Mouse (Mus musculus): ENCODE data around the gene Fxyd6.

Fxyd6 gene

GRCm38 (mm10) chr9:45374988-45375502 lies 5.1 kb downstream of the Fxyd6 start:
- no peak for DNase-seq (ENCODE audit: extremely low read depth, insufficient read length, low spot score)

DNA sequence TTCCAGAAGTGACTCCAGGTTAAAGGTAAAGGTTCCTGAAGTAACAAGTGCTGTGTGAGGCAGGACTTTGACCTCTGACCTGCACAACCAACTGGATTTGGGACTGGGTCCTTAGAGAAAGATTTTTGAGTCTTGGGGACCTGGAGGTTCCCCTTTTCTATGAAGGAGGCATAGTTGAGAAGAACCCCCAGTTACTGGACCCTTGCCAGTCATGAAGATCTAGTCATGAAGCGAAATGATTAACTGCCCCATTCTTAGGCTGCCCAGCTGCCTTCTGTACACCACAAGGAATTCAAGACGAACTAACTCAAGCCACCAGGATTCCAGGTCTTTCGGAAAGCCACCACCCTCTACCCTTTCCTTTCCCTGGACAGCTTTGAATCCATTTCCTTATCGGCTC lies 6.4 kb downstream of the Fxyd6 start:
- DNase-seq (ENCODE audit: extremely low read depth, insufficient read length, low spot score), result no peak

DNA sequence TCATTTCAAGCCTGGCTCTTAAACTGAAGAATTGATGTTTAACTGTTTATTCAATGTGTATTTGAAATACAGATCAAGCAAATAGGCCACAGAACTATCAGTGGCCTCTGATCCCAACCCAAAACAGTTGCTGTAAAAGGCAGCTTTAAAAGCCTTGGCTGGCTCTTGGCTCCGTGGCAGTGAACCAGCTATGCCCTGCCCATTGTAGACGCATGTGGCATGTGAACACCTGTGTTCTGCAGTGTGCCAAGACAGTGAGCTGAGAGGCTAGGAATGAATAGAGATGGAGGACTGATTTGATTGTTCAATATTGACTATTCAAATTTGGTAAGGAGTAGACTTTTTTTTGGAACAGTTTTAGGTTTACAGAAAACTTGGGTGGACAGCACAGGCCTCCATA lies 6.9 kb downstream of the Fxyd6 start:
- DNase-seq (ENCODE audit: extremely low read depth, insufficient read length, low spot score), result no peak

DNA sequence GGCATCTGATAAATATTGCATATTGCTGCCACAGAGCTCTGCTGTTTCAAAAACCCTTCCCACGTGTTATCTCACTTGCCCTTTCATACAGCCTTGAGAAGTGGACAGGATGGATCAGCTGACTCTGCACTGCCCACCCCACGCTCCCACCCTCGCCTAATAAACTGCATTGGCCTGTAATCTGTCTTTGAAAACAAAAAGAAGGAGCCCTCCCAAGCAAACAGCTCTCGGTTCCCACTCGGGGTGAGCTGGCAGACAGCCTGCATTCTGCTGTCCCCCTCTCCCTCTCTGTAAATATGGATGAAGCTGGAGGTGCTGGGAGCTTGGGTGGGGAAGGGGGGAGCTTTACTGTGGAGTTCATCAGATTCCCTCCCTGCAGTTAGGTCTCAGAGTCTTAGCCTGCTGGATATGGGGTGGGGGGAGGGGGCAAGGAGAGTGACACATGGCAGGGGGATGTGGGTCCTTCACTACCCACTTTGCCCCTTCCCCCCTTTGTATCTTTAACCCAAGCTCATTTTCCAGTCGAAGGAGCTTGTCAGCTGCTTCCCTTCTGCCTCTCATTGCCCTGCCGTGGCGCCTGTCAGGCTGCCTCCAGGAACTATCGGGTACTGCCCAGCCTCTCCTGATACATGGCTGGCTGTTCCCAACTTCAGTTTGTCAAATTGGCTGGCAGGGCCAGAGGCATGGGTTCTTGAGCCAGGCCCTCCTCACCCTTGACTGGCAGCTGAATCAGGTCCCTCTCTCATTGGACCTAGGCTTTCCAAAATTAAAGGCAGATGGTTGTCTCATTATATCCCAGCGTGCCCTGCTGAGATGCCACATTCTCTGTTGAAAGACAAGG lies 10.6 kb downstream of the Fxyd6 start:
- DNase-seq (ENCODE audit: extremely low read depth, insufficient read length, low spot score), result no peak

- DNase-seq (ENCODE audit: extremely low read depth, insufficient read length, low spot score), result no peak
Observed at GRCm38 (mm10) chr9:45382336-45382735, 12.4 kb downstream of the Fxyd6 start.

- DNase-seq (ENCODE audit: extremely low read depth, insufficient read length, low spot score), result no peak
Observed at GRCm38 (mm10) chr9:45382834-45383233, 12.8 kb downstream of the Fxyd6 start.

- no peak for DNase-seq (ENCODE audit: extremely low read depth, insufficient read length, low spot score)
Observed at GRCm38 (mm10) chr9:45383883-45384282, 13.9 kb downstream of the Fxyd6 start.

DNA sequence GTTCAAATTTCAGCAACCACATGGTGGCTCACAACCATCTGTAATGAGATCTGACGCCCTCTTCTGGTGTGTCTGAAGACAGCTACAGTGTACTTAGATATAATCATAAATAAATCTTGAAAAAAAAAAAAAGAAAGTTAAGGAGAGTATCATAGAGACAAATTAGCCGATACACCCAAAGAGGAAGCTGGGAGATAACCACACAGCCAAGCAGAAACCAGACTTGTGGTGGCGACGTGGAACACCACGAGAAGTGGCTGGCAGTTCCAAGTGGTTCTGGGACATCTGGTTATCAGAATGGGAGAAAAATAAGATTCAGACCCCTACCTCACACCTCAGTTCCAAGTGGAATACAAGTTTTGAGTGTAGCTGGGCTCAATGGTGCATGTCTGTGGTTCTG lies 16.7 kb downstream of the Fxyd6 start:
- DNase-seq (ENCODE audit: extremely low read depth, insufficient read length, low spot score), result no peak

DNA sequence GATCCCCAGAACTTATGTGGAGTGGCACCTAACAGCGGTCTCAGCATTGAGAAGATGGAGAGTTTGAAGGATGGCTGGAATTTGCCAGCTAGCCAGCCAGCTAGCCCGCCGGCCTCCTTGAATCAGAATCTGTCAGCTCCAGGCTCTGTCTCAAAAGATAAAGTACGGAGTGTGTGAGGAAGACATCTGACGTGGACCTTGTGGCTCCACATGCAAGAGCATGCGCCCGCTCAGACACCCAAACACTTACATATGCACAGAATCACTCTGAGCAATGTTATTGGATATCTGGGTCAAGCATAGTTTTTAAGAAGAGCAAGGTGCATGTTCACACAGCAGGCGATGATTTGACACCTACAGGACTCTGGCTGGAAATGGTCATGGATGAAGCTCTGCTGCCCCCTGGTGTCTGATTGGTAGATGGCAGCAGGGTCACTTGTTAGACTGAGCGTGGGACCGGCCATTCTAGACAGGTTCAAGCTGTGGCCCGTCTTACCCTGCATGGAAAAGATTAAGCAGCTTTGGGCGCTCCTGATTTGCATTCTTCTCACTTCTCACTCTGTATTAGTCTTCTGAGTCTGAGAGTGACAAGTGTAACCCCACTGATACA lies 18.5 kb downstream of the Fxyd6 start:
- DNase-seq (ENCODE audit: extremely low read depth, insufficient read length, low spot score), result peak; percentile 11

- no peak for DNase-seq (ENCODE audit: extremely low read depth, insufficient read length, low spot score)
Observed at GRCm38 (mm10) chr9:45389596-45389995, 19.6 kb downstream of the Fxyd6 start.

GRCm38 (mm10) chr9:45391299-45391698 lies 21.3 kb downstream of the Fxyd6 start:
- DNase-seq (ENCODE audit: extremely low read depth, insufficient read length, low spot score), result no peak

GRCm38 (mm10) chr9:45395218-45395617 lies 25.2 kb downstream of the Fxyd6 start:
- DNase-seq (ENCODE audit: extremely low read depth, insufficient read length, low spot score), result no peak

DNA sequence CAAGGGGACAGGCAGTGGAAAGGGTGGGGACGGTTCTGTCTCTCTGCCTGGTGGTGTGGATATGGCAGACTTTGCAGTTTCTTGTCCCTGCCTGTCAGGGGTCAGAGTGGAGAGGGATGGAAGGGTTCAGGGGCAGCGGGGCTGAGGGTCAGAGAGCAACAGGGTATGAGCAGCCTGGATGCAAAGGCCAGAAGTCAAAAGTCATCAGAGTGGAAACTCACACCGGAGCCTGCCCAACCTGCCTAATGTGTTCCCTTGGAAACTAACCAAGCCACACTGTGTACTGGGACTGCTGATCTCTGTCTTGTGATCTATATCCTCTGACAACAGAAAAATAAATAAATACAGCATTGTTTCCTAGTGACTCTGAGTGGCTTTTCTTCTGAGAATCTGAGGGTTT lies 25.8 kb downstream of the Fxyd6 start:
- no peak for DNase-seq (ENCODE audit: extremely low read depth, insufficient read length, low spot score)

- DNase-seq (ENCODE audit: extremely low read depth, insufficient read length, low spot score), result no peak
Observed at GRCm38 (mm10) chr9:45398336-45398735, 28.4 kb downstream of the Fxyd6 start.

DNA sequence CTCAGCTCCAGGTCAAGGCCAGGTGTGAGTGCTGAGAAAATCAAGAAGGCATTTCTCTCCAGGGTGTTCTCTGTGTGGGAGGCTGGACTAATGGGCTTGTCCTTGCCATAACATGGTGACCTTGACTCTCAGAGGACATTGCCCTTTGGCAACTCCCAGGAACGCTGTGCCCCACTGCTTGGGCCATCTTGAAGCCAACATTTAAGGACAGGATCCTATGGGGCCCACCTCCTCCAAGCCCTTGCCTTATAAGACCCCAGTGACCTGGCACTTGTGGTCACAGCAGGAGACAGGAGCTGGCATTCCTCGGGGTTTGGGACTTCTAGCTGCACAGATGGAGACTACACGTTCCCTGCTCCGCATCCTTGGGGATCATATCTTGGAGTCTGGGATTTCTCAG lies 29.4 kb downstream of the Fxyd6 start, which contains the start of gene Fxyd2:
Gene Fxyd2, plus strand, starts transcription at position 236 of the 400 bp plus-strand sequence.
- DNase-seq (ENCODE audit: extremely low read depth, insufficient read length, low spot score), result no peak

DNA sequence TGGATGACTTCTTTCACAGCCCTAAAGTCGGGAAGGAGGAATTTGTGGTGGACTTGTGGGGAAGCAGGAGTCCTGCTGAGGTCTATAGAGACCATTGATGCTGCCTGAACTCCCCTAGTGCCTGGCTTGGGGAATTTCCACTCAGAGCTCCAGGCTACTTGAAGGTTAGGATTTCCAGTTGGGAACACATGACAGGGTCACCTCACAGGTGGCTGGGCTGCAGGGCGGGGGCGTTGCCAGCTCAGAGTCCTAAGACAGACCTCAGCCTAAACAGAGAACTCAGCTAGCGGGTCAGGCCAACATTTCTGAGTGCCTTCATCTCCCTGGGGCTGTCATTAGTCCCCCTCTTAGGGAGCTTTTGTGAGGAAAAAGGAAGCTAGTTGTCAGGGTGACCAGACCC lies 31.9 kb downstream of the Fxyd6 start:
- no peak for DNase-seq (ENCODE audit: extremely low read depth, insufficient read length, low spot score)

GRCm38 (mm10) chr9:45402957-45403356 lies 33.0 kb downstream of the Fxyd6 start:
- no peak for DNase-seq (ENCODE audit: extremely low read depth, insufficient read length, low spot score)

DNA sequence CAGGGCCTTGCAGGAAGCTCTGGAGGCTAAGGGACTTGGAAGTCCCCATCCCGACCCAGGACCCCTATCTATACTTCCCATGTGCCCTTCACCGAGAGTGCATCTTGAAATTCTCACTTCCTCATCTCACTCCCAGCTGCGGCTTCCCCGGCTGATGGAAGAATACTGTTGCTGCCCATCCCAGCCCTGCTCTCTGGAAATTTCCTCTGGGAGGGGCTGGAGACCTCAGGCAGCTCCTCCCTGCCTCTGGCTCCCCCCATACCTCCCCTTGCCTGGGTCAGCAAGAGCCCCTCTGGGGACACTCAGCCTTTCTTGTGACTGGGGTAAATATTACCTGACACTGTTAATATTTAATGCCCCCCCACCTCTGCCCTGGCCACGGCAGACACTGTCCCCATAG lies 35.7 kb downstream of the Fxyd6 start:
- DNase-seq (ENCODE audit: extremely low read depth, insufficient read length, low spot score), result no peak

GRCm38 (mm10) chr9:45406808-45407207 lies 36.8 kb downstream of the Fxyd6 start:
- DNase-seq (ENCODE audit: extremely low read depth, insufficient read length, low spot score), result no peak

DNA sequence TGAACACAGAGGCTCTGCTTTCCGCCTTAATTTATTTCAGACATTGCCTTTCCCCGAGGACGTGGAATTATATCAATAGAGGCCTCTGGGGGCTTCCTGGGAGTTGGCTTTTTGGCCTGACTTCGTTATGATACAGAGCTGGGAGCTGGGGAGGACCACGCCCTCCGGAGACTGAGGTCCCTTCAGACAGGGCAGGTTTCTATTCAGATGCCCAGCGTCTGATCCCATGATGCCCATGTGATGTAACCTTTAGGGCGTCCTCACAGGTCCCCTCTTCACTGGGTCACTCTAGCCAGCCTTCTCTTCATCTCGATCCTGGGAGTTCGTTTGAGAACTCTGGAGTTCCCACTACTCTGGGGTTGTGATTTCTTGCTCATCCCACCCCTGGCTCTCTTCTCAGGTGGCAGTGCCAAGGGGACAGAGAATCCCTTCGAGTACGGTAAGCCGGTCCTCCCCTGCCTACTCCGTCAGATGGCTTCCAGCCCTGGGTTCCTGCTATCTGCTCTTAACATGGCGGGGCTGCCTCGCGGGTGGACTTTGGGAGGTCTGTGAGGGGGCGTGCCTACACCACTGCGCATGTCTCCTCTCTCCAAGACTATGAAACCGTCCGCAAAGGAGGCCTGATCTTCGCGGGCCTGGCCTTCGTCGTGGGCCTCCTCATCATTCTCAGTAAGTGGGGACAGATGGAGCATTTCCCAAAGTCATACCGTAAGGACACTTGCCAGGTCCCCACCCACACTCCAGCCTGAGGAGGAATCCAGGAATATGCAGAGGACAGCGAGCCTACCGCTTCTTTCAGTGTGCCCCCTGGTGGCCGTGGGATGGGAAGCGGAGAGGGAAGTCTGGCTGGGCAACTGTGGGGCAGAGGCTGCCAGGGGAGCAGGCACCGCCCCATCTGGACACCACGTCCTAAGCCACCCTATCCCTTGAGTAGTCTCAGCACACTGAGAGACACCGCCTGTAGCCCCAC lies 38.0 kb downstream of the Fxyd6 start:
- no peak for DNase-seq (ENCODE audit: extremely low read depth, insufficient read length, low spot score)

GRCm38 (mm10) chr9:45410193-45410592 lies 40.2 kb downstream of the Fxyd6 start:
- no peak for DNase-seq (ENCODE audit: extremely low read depth, insufficient read length, low spot score)

Data from 3134 (cell line).